Mouse (Mus musculus) stomach, embryonic 14.5 days (tissue): Measurements from ENCODE around the gene Gm20388. TPM values are rescaled to one million over a fixed set of nuclear protein-coding genes. Genes with fewer than 3 reads are reported as not detected.

Experiments
- ATAC-seq: fragments of 200-750 bp; cut with Nextera tagmentation; 2 replicates; pipeline ENCODE4 v1.8.0; 2017; ENCODE audit warnings: low read depth, moderate TSS enrichment; ENCODE audit not compliant: insufficient number of reproducible peaks, insufficient read depth, low FRiP score
- H3K27ac ChIP-seq: fragments of 300-500 bp; sonication (generic); 2 replicates; pipeline ENCODE4 v1.5.1; 2014; ENCODE audit warnings: mild to moderate bottlenecking, low read length, moderate library complexity, mixed read lengths
- H3K27me3 ChIP-seq: fragments of 300-500 bp; sonication (generic); 2 replicates; pipeline ENCODE4 v1.6.1; 2014; ENCODE audit warnings: low read length, control low read depth, mixed read lengths; ENCODE audit not compliant: control insufficient read depth, insufficient read depth
- H3K36me3 ChIP-seq: fragments of 300-500 bp; sonication (generic); 2 replicates; pipeline ENCODE4 v1.6.1; 2014; ENCODE audit warnings: mild to moderate bottlenecking, control low read depth, low read length, moderate library complexity, mixed read lengths; ENCODE audit not compliant: control insufficient read depth, insufficient read depth
- H3K4me1 ChIP-seq: fragments of 300-500 bp; sonication (generic); 2 replicates; pipeline ENCODE4 v1.6.1; 2014; ENCODE audit warnings: low read length, control low read depth, mixed read lengths; ENCODE audit not compliant: control insufficient read depth, insufficient read depth
- H3K4me2 ChIP-seq: fragments of 300-500 bp; sonication (generic); replicated peaks from 2 replicates; pipeline ENCODE4 v1.6.1; 2014; ENCODE audit warnings: low read depth, low read length, control low read depth
- H3K4me3 ChIP-seq: fragments of 300-500 bp; sonication (generic); 2 replicates; pipeline ENCODE4 v1.5.1; 2014; ENCODE audit warnings: low read depth, low read length, control low read depth
- H3K9ac ChIP-seq: fragments of 300-500 bp; sonication (generic); replicated peaks from 2 replicates; pipeline ENCODE4 v1.6.1; 2014; ENCODE audit warnings: low read depth, mild to moderate bottlenecking, control low read depth, low read length, moderate library complexity, mixed read lengths
- H3K9me3 ChIP-seq: fragments of 300-500 bp; sonication (generic); 2 replicates; pipeline ENCODE4 v1.6.1; 2016; ENCODE audit warnings: low read depth, low read length, control low read depth; ENCODE audit not compliant: control insufficient read depth
- WGBS: fragments of 180-500 bp; shearing (Covaris S2); extraction: QIAGEN DNeasy Blood & Tissue Kit; methylation state at CpG from one replicate; pipeline ENCODE4 v1.1.7; 2014; 5-methylcytosine and 5-hydroxymethylcytosine counted together
- polyA plus RNA-seq: library from polyadenylated mRNA; unstranded; fragments of >200 nt; fragmentation: Nextera tagmentation; extraction: Ambion mirVana; gene quantifications from 2 replicates; pipeline ENCODE4 v1.2.1, GENCODE M21; 2014

The Gm20388 gene
- polyA plus RNA-seq, 1 experiment from 2014 or later = 11.4 TPM

DNA sequence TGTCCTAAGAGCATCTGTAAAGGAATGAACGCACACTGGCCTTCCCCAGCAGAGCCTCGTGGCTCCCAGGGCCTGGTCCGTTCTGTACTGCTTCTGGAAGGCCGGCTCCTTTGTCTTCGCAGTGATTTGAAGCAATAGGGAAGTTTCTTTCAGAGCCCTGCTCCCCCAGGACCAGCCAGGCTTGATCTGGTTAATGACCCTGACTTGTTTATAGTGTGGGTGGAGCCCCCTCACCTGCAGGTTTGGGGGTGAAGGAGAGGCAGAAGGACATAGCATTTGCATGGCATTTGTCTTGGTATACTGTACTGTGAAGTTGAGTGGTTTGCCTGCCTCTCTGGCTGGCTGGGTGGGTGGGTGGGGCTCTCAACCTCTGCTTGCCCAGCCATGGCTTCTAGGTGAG, 833.8 kb downstream of the Gm20388 start:
- Histone ChIP-seq H3K4me2 (no peak overlapping the region), H3K27ac (peak overlapping the region; percentile 61), H3K36me3 (no peaks in the 10 kb centered on the region), H3K9me3 (no peaks in the 10 kb centered on the region), H3K4me1 (peaks cover 15% of the 10 kb centered on the region), H3K4me3 (no peak overlapping the region), H3K27me3 (no peaks in the 10 kb centered on the region), H3K9ac (no peak overlapping the region)
- WGBS = 74% methylated on average over 5 of the region's 5 CpGs
- peak; percentile 31; the same call in 1 of the 2 replicates for ATAC-seq

DNA sequence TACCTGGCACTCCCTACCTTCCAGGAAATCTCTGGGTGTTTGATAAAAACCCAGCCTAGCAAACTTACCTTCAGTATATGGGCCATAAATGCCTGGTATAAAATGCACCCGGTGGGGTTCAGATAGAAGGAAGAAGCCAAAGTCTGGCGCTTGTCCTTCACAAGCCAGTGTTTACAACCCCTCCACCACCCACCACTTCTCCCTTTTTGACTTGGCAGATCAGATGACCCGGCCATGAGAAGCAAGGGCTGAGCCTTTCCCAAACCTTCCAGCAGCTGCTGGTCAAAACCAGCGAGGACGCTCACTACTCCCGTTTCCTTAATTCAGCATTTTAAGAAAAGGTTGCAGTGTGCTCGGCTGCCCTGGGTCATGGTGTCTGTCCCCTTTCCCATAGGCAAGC, 834.6 kb downstream of the Gm20388 start:
- ATAC-seq = no peak
- no peak overlapping the region for H3K4me2 ChIP-seq
- H3K27me3 ChIP-seq = no peaks in the 10 kb centered on the region
- no peaks in the 10 kb centered on the region for H3K9me3 ChIP-seq
- H3K9ac ChIP-seq = no peak overlapping the region
- H3K4me3 ChIP-seq = no peak overlapping the region
- 69% methylated on average over 7 of the region's 7 CpGs for WGBS
- no peaks in the 10 kb centered on the region for H3K36me3 ChIP-seq
- H3K27ac ChIP-seq = no peak overlapping the region
- peaks cover 15% of the 10 kb centered on the region for H3K4me1 ChIP-seq

DNA sequence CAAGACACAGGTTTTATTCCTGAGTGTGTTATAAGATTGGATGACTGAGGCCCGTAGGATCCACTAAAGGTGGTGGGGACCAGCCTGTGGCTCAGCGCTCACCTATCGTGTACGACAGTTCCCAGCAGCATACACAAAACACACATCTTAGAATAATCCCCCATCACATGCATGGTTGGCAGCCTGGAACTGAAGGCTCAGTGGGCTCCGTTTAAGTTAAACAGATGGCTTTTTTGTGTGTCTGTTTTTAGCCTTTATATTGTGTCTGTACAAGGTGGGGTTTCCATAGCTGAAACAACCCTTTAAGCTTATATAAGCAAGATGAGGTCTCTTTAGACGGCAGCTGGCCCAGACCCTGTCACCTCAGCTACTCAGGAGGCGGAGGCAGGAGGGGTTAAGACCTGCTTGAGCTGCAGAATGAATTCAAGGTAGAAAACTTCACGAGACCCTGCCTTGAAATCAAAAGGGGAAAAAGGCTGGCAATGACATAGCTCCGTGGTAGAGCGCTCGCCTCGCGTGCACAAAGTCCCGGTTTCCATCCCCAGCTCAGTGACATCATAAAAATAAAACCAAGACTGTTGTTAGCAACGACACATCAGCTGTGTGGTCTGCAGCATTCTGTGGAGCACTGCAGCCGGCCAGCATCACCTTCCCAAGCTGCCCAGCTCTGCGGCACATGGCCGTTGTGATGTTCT, 835.5 kb downstream of the Gm20388 start:
- no peak for ATAC-seq
- no peaks in the 10 kb centered on the region for H3K36me3 ChIP-seq
- 74% methylated on average over 18 of the region's 18 CpGs for WGBS
- H3K9me3 ChIP-seq = no peaks in the 10 kb centered on the region
- H3K27me3 ChIP-seq = no peaks in the 10 kb centered on the region
- H3K4me2 ChIP-seq = no peak overlapping the region
- peaks cover 16% of the 10 kb centered on the region for H3K4me1 ChIP-seq
- no peak overlapping the region for H3K27ac ChIP-seq
- no peak overlapping the region for H3K4me3 ChIP-seq
- no peak overlapping the region for H3K9ac ChIP-seq

DNA sequence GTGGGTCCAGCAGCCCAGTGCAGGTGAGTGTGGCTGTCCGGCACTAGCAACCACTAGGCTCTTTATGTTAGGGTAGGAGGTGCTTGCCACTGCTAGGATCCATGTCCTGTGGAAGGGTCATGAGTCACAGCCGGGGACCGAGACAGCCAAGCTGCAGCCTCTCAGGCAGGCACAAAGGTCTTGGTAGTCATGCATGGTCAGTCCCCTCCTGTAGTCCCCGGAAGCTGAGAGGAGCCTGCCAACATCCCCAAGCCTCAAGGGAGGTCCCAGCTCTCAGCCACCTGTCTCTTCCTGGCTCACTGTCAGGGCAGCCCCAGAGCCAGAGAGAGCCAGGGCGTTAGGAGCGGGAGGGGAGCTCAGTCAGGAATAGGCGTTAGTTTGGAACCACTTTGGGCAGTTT, 836.6 kb downstream of the Gm20388 start:
- H3K4me1 ChIP-seq = peaks cover 26% of the 10 kb centered on the region
- ATAC-seq = no peak
- no peak overlapping the region for H3K27ac ChIP-seq
- H3K4me2 ChIP-seq = no peak overlapping the region
- no peaks in the 10 kb centered on the region for H3K36me3 ChIP-seq
- 86% methylated on average over 7 of the region's 7 CpGs for WGBS
- no peak overlapping the region for H3K9ac ChIP-seq
- H3K9me3 ChIP-seq = no peaks in the 10 kb centered on the region
- no peak overlapping the region for H3K4me3 ChIP-seq
- no peaks in the 10 kb centered on the region for H3K27me3 ChIP-seq

DNA sequence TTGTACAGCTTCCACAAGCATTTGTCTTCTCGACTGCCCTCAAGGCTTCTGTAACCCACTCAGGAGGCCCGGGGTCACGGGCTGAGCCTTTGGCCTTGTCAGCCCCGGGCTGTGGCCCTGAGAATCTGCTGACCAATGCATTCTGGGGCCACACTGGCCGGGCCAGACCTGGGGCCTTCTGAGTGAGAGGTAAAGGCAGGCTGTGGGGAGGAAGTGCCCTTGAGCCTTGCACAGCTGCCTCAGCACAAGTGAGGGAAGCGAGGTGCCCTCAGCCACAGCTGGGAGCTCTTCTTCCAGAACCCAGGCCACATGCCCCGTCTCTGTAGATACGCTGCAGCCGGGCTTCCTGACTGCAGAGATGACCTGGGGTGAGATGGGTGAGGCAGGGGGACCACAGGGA, 840.0 kb downstream of the Gm20388 start:
- no peak for ATAC-seq
- H3K27ac ChIP-seq = no peak overlapping the region
- no peak overlapping the region for H3K4me2 ChIP-seq
- WGBS = 72% methylated on average over 9 of the region's 9 CpGs
- H3K36me3 ChIP-seq = no peaks in the 10 kb centered on the region
- H3K9ac ChIP-seq = no peak overlapping the region
- H3K9me3 ChIP-seq = no peaks in the 10 kb centered on the region
- H3K4me1 ChIP-seq = peaks cover 12% of the 10 kb centered on the region; the same call in 1 of the 2 replicates
- no peak overlapping the region for H3K4me3 ChIP-seq
- no peaks in the 10 kb centered on the region for H3K27me3 ChIP-seq

DNA sequence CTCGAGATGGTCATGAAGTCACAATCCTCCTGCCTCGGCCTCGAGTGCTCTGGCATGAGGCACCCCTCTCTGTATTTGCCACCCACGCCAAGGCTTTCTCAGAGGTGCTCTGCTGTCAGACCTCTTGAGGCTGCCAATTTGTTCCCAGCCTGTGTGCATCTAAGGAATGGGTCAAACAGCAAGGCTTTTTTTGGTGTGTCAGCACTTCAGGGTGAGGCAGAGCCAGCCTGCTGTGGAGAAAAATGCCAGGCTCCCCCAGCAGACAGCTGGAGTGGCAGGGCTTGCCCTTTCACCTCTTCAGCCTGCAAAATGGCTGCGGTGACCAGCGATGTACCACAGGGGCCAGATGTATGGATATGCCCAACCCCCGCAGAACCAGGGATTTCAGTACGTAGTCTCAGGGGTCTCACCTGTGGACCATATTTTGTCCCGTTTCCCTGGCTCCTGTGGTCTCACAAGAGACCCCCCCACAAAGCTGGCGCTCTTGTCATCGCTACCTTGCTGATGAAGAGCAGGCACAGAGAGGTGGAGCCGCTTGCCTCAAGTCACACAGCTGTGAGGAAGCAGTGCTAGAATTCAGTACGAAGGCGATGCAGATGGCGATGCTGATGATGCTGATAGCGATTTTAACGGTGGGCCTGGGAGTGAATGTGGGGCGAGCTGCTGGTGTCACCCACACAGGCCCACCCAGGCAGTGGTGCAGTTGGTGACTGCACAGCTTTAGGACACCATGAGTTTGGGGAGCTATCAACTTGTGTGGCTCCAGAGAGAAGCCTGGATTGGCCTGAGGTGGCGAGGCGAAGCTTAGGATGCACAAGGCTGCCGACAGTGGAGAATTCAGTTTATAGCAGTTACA, 840.8 kb downstream of the Gm20388 start:
- WGBS = 62% methylated on average over 21 of the region's 21 CpGs
- Histone ChIP-seq H3K36me3 (no peaks in the 10 kb centered on the region), H3K27ac (peak overlapping the region; percentile 62; the same call in 1 of the 2 replicates), H3K4me3 (no peak overlapping the region), H3K4me2 (peak overlapping the region; percentile 22), H3K9me3 (no peaks in the 10 kb centered on the region), H3K9ac (no peak overlapping the region), H3K27me3 (no peaks in the 10 kb centered on the region), H3K4me1 (peaks cover 16% of the 10 kb centered on the region; the same call in 1 of the 2 replicates)
- ATAC-seq = peak; percentile 46; the same call in 1 of the 2 replicates

DNA sequence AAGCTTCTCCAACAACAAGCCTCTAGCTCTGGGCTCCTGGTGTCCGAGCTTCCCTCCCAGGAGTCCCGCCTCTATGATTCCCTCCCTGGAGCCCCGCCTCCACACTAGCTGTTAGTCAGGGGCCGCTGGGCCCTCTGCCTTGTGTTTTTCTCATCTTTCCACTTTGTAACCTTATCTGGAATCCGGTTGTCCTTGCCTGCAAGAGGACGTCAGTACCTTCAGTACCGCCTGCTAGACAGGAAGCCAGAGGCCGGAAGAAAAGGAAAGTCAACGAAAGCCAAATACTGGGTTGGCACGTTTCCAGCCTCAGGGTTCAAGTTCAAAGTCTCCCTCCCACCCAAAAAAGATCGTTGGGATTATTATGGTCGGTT, 841.4 kb downstream of the Gm20388 start:
- Histone ChIP-seq H3K36me3 (no peaks in the 10 kb centered on the region), H3K4me2 (peak overlapping the region; percentile 22), H3K4me3 (no peak overlapping the region), H3K9me3 (no peaks in the 10 kb centered on the region), H3K9ac (no peak overlapping the region), H3K27ac (peak overlapping the region; percentile 62; the same call in 1 of the 2 replicates), H3K4me1 (peaks cover 16% of the 10 kb centered on the region; the same call in 1 of the 2 replicates), H3K27me3 (no peaks in the 10 kb centered on the region)
- peak; percentile 66 for ATAC-seq
- 3% methylated on average over 12 of the region's 12 CpGs for WGBS

DNA sequence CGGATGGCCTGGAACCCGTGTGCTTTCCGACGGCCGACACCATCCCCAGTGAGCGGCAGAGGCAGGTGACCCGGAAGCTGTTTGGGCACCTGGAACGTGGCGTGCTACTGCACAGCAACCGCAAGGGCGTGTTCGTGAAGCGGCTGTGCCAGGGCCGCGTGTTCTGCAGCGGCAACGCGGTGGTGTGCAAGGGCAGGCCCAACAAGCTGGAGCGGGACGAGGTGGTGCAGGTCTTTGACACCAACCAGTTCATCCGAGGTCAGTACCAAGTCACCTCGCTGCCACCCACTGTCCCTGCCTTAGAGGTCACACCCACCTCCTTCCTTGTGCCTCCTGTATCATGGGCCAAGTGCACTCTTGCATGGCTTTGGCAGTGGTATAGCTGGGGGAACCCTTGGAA, 842.8 kb downstream of the Gm20388 start:
- no peak for ATAC-seq
- WGBS = 95% methylated on average over 22 of the region's 22 CpGs
- Histone ChIP-seq H3K9ac (no peak overlapping the region), H3K27ac (no peak overlapping the region), H3K4me1 (peaks cover 16% of the 10 kb centered on the region; the same call in 1 of the 2 replicates), H3K4me2 (no peak overlapping the region), H3K36me3 (no peaks in the 10 kb centered on the region), H3K9me3 (no peaks in the 10 kb centered on the region), H3K27me3 (no peaks in the 10 kb centered on the region), H3K4me3 (no peak overlapping the region)
